Mouse (Mus musculus): ENCODE results near the gene Sumf2.

DNA sequence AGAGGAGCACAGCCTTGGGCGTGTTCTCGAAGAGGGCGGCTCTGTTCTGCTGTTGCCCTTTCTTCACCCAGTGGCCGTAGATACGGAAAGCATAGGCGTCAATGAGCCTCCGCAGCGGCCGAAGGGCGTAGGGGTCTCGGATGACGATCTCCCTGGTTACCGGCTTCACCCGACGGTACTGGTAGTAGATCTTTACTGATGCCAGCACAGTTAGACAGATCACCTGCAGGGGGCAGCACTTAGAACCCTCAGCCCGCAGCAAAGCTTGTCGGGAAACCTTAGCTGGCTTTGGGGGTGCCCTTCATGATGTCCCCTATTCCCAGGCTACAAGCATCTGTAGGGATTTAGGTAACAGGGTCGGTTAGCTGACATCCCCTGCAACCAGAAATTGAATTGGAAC is 17.7 kb downstream of the Sumf2 start:
- TF ChIP-seq POLR2A (IDR thresholded peaks at IDR 0.05; ENCODE audit: borderline replicate concordance, extremely low read depth, low read depth, low read length) (no peak), CTCF (IDR thresholded peaks at IDR 0.05; ENCODE audit: insufficient read depth, low read length) (peak; percentile 32)
